ENCODE assay signal across 9 mouse cellular contexts in the genomic region with DNA sequence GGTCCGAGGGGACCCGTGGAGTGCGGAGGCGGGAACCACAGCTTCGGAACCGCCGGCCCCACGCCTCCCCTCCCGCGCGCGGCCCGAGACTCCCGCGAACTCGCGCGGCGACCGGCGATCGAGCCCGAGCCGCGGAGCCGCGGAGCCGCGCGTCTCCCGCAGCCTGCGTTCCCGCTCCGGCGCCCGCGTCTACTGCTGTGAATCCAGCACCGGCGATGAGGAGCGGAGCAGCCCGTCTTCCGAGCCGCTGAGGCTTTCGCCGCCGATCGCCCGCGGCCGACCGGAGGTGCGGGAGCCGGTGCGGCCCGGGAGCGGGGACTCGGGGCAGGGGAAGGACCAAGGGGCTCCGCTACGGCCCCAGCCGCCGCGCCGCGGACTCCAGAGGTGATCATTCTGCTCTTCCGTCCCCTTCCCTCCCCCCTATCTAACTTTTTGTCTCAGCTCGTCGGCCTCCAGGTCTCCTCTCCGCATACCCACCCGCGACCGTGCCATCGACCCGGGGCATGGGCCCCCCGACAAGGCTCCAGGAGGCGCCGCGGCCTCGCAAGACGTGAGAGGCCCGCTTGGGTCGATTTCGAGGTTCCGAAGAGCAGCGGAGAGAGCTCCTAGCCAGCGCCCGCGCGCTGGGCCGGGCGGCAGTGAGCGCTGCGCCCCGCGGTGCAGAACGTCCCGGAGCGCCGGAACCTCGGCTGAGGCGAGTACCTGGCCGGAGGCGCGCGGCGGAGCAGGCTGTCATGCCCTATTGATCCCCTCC. TPM values are rescaled to one million over a fixed set of nuclear protein-coding genes. Genes with fewer than 3 reads are reported as not detected.
DNase-seq lines count a peak whose midpoint lies in the region; ATAC-seq and TF ChIP-seq lines count a peak whose summit lies in the region.
"Had no signal": no experiment of that assay in that cellular context is flagged by ENCODE, and none has a peak within 500 bp of the region (broad histone marks: within the 10 kb centered on the region; RNA-seq: fewer than 3 reads in every experiment).

No protein-coding gene starts in this region.

- TF ChIP-seq CTCF in lung, adult 2 months (IDR thresholded peaks at IDR 0.05; ENCODE audit: insufficient read depth, low read length): no peak
- no peak for TF ChIP-seq CTCF in bone marrow macrophage, adult 2 months (IDR thresholded peaks at IDR 0.05; ENCODE audit: low read depth, low read length)
- TF ChIP-seq CTCF in midbrain, postnatal 0 days (IDR thresholded peaks at IDR 0.05): no peak

- H3K27me3 ChIP-seq in heart, embryonic 11.5 days (ENCODE audit: control insufficient read depth, insufficient read depth, low read length): peaks cover 44% of the 10 kb centered on the region
- H3K27me3 ChIP-seq in limb, embryonic 10.5 days (ENCODE audit: low read depth, poor library complexity, severe bottlenecking): peaks cover 82% of the 10 kb centered on the region
- no peaks in the 10 kb centered on the region for H3K27me3 ChIP-seq in midbrain, postnatal 0 days (ENCODE audit: insufficient read depth, low read length)

- H3K9me3 ChIP-seq in heart, embryonic 11.5 days (replicated peaks; ENCODE audit: control insufficient read depth, low read length): no peaks in the 10 kb centered on the region
- no peaks in the 10 kb centered on the region for H3K9me3 ChIP-seq in limb, embryonic 10.5 days (replicated peaks)
- no peaks in the 10 kb centered on the region for H3K9me3 ChIP-seq in midbrain, postnatal 0 days (ENCODE audit: low read length)

- H3K36me3 ChIP-seq in heart, embryonic 11.5 days (ENCODE audit: control insufficient read depth, insufficient read depth, low read length): 0 out of 2 replicates have a peak, but pooled peaks cover 3% of the 10 kb centered on the region
- H3K36me3 ChIP-seq in limb, embryonic 10.5 days: peaks cover 30% of the 10 kb centered on the region
- H3K36me3 ChIP-seq in midbrain, postnatal 0 days (ENCODE audit: insufficient read depth, low read length): peaks cover 11% of the 10 kb centered on the region; the same call in 1 of the 2 replicates

- whole genome bisulfite sequencing in lung, adult 2 months: under 1% methylated on average over 105 of the region's 105 CpGs
- under 1% methylated on average over 89 of the region's 105 CpGs for WGBS in heart, embryonic 11.5 days (ENCODE audit: insufficient replicate concordance)
- WGBS in limb, embryonic 10.5 days: under 1% methylated on average over 105 of the region's 105 CpGs
- under 1% methylated on average over 53 of the region's 105 CpGs for WGBS in midbrain, postnatal 0 days

- peak overlapping the region; percentile 97 for H3K4me2 ChIP-seq in heart, embryonic 11.5 days
- H3K4me2 ChIP-seq in midbrain, postnatal 0 days (ENCODE audit: low read depth, low read length, poor library complexity, severe bottlenecking): peak overlapping the region; percentile 92

- no peak overlapping the region for H3K27ac ChIP-seq in bone marrow macrophage, adult 2 months (ENCODE audit: insufficient read depth, low read depth, low read length)
- peak overlapping the region; percentile 85 for H3K27ac ChIP-seq in heart, embryonic 11.5 days (ENCODE audit: low read depth, low read length)
- H3K27ac ChIP-seq in limb, embryonic 10.5 days: peak overlapping the region; percentile 97
- H3K27ac ChIP-seq in midbrain, postnatal 0 days (ENCODE audit: low read depth, low read length): peak overlapping the region; percentile 90
- H3K27ac ChIP-seq: macrophage had no signal

- ATAC-seq in heart, embryonic 11.5 days (replicated peaks; ENCODE audit: insufficient number of reproducible peaks, low FRiP score, low TSS enrichment): no peak
- no peak for ATAC-seq in midbrain, postnatal 0 days (ENCODE audit: low FRiP score)

- peak overlapping the region; percentile 75 for H3K4me3 ChIP-seq in lung, adult 2 months (replicated peaks; ENCODE audit: extremely low read depth, low read depth, low read length)
- H3K4me3 ChIP-seq in bone marrow macrophage, adult 2 months (ENCODE audit: insufficient read depth, low read length): peak overlapping the region; percentile 58
- peak overlapping the region; percentile 77 for H3K4me3 ChIP-seq in heart, embryonic 11.5 days (ENCODE audit: low read depth, low read length)
- peak overlapping the region; percentile 78 for H3K4me3 ChIP-seq in limb, embryonic 10.5 days
- peak overlapping the region; percentile 90 for H3K4me3 ChIP-seq in midbrain, postnatal 0 days (ENCODE audit: low read depth, low read length)

- H3K4me1 ChIP-seq in lung, adult 2 months (ENCODE audit: control insufficient read depth, insufficient read depth, low read length): 0 out of 2 replicates have a peak, but pooled peaks cover 2% of the 10 kb centered on the region
- H3K4me1 ChIP-seq in bone marrow macrophage, adult 2 months (ENCODE audit: control insufficient read depth, insufficient read depth, low read length): no peaks in the 10 kb centered on the region
- peaks cover 44% of the 10 kb centered on the region for H3K4me1 ChIP-seq in heart, embryonic 11.5 days (ENCODE audit: control insufficient read depth, insufficient read depth, low read length)
- peaks cover 82% of the 10 kb centered on the region for H3K4me1 ChIP-seq in limb, embryonic 10.5 days
- H3K4me1 ChIP-seq in midbrain, postnatal 0 days (ENCODE audit: insufficient read depth, low read length): peaks cover 5% of the 10 kb centered on the region; the same call in 1 of the 2 replicates

- DNase-seq in lung, adult 2 months: peak; percentile 34
- no peak for DNase-seq in lung, postnatal 36 days
- DNase-seq in limb, embryonic 10.5 days (ENCODE audit: low spot score): peak; percentile 66
- DNase-seq in midbrain, postnatal 0 days (ENCODE audit: low spot score): no peak
- DNase-seq in frontal cortex, postnatal 10 days (ENCODE audit: low spot score in 2 of 2): no peak
- DNase-seq in right cerebral cortex, postnatal 10 days (ENCODE audit: low spot score in 2 of 2): no peak

- H3K9ac ChIP-seq in heart, embryonic 11.5 days (ENCODE audit: low read depth, low read length): peak overlapping the region; percentile 88
- peak overlapping the region; percentile 91 for H3K9ac ChIP-seq in midbrain, postnatal 0 days (replicated peaks; ENCODE audit: low read length, poor library complexity, severe bottlenecking)

- TF ChIP-seq POLR2A in lung, adult 2 months (IDR thresholded peaks at IDR 0.05; ENCODE audit: borderline replicate concordance, extremely low read depth, low read depth, low read length): no peak
- no peak for TF ChIP-seq POLR2A in bone marrow macrophage, adult 2 months (IDR thresholded peaks at IDR 0.05; ENCODE audit: borderline replicate concordance, low read depth, low read length)

RNA-seq across cellular contexts. Expression of a gene that starts 0.4 kb away (rescaled TPM):
- polyA plus RNA-seq in lung, adult 2 months (2012; rRNA removed): 4.0 and 6.2 TPM in 2 replicates
- polyA plus RNA-seq in bone marrow macrophage, adult 2 months (2012; ENCODE audit: insufficient read depth, insufficient read length, missing spikeins): 0.08 and 0.12 TPM in 2 replicates
- 6.6 and 7.1 TPM in 2 replicates for polyA plus RNA-seq in heart, embryonic 11.5 days (2014; fragmentation: Nextera tagmentation; extraction: Ambion mirVana)
- polyA plus RNA-seq in limb, embryonic 10.5 days (2016; fragmentation: Nextera tagmentation; extraction: Ambion mirVana): 7.4 and 13.1 TPM in 2 replicates
- total RNA-seq in midbrain, postnatal 0 days (2014; rRNA removed): 112 and 139 TPM in 2 replicates
- 49.6 and 49.8 TPM in 2 replicates for polyA plus RNA-seq in midbrain, postnatal 0 days (2015; fragmentation: Nextera tagmentation; extraction: Ambion mirVana)
- polyA plus RNA-seq: macrophage had no signal

Comparison
In these comparisons a context has a peak if more than half of its experiments do, and no peak if none do; other contexts are left out.
1. DNase-seq: peak in lung, adult 2 months (single experiment) and limb, embryonic 10.5 days (single experiment); none in lung, postnatal 36 days (single experiment), midbrain, postnatal 0 days (single experiment), frontal cortex, postnatal 10 days (0 of 2) and right cerebral cortex, postnatal 10 days (0 of 2).
2. Peak in every context shown above with its lines, with median percentiles within 50 percentile points of each other: H3K4me3 ChIP-seq.